Mouse (Mus musculus): ENCODE measurements at regions not wholly inside any gene's neighbourhood (a gene's known extent, or its start where the extent isn't known, plus 50 kb on each side); places are given as distances from the start of the nearest gene placed in this dataset.

DNA sequence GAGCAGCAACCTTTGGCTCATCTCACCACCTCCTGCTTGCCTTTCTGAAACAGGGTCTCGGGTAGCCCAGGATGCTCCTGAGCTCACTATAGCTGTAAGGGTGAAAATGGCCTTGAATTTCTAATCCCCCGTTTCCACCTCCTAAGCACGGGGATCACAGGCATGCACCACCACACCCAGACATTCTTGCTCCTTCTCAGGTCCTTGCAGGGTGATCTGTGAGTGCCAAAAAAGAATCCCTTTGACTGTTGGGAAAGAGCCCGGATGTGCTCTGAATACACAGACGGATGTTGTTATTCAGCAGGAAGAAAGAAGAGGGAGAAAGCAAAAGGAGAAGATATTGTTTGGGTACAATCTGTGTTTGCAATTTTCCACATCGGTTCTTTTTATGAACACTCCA, 140.4 kb upstream of the Podxl start:
- no peak for TF ChIP-seq CTCF (IDR thresholded peaks at IDR 0.05; ENCODE audit: control insufficient read depth, insufficient read depth, low read length)
- TF ChIP-seq POLR2A (IDR thresholded peaks at IDR 0.05; ENCODE audit: borderline replicate concordance, control insufficient read depth, low read depth, low read length): no peak

Data from bone marrow, adult 2 months (tissue).